Mouse (Mus musculus): ENCODE measurements at regions not wholly inside any gene's neighbourhood (a gene's known extent, or its start where the extent isn't known, plus 50 kb on each side); places are given as distances from the start of the nearest gene placed in this dataset.
"Not testable (repeated sequence)": the region's sequence is repeated elsewhere in the genome, so short reads cannot be mapped to it uniquely, and the experiment has no call there.

DNA sequence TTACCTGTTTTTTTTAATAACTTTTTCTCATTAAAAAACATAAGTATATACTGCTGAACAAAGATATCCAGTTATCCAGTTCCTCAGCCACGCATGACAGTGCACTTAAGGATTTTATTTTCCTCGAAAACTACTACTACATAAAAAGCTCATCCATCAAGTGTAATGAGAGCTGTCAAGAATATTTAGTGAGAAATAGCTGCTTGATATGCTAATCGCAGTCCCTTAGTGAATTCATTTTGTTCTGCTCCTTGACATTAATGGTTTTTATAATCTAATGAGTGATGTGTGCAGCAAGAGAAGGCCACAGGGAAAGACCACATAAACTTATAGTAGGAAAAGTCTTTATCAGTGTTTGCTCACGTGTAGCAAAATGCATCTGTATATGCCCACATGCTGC lies 754.0 kb upstream of the Slc39a10 start:
- no peak for DNase-seq (ENCODE audit: low spot score)

DNA sequence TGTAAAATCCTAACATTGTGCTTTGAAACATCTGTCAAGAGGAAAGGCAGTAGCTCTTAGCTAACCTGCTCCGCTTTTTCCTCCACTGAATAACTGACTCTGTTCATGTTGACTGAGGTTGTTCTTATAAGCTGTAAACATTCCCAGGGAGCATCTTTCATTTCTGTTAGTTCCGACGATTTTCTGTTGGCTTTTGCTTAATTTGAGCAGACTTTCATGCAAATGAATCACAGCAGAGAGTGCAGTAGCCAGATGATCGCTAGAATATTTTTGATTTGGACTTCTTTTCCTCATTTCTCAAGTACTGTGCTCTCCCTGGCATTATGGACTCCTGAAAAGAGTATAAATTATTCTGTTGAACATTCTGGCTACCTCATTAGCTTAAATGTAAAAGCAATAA lies 713.9 kb upstream of the Slc39a10 start:
- DNase-seq (ENCODE audit: low spot score) = peak; percentile 4

DNA sequence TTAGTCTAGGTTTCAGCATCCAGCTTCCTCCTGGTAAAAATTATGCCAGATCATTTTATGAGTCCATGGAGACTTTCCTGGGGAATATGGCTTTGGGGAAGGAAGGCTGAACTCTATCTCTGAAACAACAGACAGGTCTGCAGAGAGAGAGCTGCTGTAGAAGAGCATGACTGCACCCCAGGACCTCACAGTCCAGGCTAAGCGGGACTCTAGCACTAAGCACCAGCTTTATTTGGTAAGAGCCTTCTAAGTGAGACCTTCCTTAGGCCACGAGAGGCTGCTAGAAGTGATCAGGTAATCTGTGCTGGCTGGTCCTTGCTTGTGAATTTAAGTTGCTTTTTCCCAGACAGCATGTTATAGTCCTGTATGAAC lies 711.3 kb upstream of the Slc39a10 start:
- no peak for DNase-seq (ENCODE audit: low spot score)

DNA sequence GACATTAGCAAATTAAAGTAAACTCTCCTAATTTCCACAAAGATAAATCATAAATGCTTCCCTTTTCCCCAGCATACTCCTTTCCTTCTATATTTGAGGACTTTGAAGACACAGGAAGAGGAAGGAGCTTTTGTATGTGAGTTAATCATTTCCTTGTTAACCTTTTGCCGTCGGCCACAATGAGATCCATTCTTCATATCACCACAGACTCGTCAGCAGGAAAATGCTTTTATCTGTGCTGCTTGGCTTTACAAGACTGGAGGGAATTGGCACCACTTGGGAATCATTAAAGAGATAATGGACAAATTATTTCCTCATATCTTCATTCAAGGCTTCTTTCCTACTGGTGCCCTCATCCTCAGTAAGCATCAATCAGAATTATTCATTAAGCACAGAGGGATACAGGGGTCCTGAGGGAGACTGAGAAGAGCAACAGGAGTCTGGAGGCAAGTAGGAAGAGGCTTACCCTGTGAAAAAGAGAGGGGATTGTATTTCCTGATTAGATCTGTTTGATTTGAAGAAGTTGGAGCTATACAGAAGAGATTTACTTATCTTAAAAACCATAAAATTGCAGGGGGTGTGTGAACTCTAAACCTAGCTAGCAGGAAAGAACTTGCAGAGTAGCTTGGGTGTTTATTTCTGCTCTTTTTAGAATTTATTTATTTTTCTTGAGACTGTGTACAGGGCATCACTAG lies 710.8 kb upstream of the Slc39a10 start:
- no peak for DNase-seq (ENCODE audit: low spot score)

DNA sequence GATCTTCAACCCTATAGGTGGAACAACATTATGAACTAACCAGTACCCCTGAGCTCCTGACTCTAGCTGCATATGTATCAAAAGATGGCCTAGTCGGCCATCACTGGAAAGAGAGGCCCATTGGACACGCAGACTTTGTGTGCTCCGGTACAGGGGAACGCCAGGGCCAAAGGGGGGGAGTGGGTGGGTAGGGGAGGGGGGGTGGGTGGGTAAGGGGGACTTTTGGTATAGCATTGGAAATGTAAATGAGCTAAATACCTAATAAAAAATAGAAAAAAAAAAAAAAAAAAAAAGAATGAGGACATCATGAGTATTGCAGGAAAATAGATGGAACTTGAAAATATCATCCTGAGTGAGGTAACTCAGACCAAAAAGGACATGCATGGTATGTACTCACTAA lies 701.0 kb upstream of the Slc39a10 start:
- DNase-seq (ENCODE audit: low spot score) = not testable (repeated sequence)

DNA sequence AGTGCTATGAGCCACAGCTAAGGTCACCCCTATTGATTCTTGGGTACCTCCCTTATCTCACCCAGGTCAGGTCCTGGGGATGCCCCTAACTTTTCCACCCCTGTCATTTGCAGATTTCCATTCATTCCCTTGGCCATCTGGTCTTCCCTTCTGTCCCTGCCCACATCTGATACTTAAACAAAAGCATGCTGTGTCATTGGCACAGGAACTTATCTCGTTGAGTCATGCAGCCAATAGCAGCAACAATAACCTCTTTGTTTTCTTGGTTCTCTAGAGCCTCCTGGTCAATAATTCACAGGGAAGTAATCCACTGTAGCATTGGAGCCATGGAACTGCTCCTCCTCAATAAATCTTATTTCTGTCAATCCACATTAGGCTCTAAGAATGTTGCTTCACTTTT lies 653.0 kb upstream of the Slc39a10 start:
- DNase-seq (ENCODE audit: low spot score) = no peak

DNA sequence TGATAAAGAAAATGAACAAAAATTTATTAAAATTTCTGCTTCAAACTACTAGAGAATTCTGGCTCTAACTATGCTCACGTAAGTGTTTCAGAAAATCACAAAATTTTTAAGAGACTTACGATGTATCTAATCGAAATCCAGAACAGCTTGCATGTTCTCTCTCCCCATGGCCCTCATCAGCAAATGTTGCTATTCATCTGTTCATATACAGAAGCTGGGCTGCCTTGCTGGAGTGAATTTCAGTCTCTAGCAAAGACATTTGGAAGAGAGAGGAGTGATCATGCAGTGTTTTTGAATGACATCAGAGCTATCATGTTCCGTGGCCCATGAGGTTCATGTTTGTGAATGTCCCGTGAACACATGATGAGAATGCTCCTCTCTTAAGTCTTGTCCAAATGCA lies 618.8 kb upstream of the Slc39a10 start:
- peak; percentile 12 for DNase-seq (ENCODE audit: low spot score)

DNA sequence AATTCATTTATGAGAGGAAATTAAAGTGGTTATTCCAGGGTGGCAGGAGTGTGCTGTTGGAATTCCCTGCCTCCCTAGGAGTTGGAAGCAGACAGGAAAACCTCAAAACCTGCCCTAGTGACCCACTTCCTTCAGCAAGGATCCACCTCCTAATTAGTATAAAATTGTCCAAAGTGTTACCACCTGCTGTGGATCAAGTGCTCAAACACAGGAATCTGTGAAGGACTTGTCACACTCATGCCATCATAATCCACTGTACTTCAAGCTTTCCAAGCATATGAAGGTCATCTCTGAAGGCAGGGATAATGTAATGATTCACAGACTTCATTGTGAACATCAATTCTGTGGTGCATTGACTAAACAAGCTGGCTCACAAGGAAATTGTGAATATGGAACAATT lies 615.1 kb upstream of the Slc39a10 start:
- DNase-seq (ENCODE audit: low spot score) = no peak

DNA sequence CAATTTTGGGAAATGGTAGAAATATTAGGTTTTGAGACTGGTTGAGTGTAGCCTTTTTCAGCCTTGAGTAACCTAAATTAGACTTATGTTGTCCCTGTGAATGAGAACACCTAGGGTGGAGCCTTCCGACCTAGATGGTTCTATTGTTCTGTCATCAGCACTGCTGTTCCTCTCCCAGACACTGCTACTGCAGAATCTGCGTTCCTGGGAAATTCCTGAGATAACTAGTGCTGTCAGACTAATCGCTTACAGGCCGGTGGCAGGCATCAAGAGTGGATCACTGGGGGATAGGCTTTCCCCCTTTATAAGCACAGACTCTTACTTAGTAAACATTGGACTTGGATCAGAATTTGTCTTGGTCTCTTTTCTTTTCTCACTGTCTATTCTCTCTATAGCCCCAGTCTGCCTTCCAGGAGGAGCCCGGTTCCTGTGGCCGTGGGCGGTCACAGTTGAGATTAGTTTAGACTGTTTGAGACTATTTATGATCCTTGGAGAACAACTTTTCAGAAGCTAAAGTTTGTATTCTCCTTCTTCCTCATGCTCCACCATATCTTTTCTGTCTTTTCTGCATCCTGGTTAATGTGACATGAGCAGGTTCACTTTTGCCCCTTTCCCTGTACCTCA lies 596.0 kb upstream of the Slc39a10 start:
- DNase-seq (ENCODE audit: low spot score) = no peak

DNA sequence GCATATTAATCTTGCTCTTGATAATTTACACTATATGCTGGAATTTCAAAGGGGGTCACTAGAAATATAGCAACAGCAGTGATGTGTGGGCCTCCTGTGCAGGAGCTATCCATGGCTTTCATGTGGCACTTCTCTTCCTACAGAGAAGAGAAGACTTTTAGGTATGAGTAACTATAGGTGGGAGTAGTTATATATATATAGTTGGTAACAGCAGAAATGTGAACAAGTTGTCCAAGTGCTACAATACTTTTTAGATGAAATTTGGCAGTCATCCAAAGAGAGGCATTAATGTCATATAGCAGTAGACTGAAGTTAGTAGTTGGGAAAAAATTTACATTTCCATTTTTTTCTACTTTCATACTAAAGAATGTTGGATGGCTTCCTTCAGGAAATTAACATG lies 593.4 kb upstream of the Slc39a10 start:
- no peak for DNase-seq (ENCODE audit: low spot score)

DNA sequence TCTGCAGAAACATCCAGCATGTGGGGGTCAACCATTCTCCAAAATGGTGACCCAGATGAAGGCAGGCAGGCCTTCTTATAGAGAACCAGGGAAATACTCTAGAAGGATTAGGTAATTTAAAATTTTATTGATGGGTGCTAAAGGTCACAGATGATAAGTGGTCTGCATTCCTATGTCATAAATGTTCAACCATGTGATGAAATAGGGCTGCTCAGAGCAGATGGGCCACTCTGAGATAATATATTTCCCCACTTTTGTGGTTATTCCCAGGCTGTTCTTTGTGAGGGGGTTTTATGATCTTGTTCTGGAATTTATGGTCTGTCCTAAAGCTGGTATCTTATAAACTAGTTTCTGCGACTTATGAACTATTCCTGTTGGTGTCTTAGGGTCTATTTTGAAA lies 586.4 kb upstream of the Slc39a10 start:
- DNase-seq (ENCODE audit: low spot score) = no peak

DNA sequence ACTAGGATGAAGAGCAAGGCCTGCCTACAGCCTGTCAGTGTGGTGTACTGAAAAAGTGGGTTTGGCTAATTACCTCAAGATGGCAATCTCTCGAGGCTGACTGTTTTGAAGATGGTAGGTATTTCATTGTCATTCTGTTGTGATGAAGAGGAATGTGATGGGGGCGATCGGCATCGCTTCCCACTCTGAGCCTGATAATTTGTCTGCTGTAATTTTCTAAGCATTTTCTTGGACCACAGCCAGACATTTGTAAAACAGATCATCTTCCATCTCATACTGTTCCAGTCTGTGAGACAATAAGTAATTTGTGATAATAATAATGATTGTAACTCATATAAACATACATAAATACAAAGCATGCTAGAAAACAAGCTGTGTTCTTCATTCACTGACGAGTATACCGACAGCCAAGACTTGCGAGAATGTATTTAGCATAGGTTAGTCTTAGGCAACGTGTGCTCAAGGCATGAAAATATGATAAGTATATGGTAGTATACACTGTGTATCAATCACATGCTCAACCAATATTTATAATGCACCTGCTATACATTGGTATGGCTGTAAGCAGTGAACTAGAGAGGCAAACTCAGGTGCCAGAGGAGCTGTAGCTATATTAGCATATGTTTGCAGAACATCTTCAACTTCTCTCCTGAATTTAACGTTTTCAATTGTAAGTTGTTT lies 574.1 kb upstream of the Slc39a10 start:
- no peak for DNase-seq (ENCODE audit: low spot score)

DNA sequence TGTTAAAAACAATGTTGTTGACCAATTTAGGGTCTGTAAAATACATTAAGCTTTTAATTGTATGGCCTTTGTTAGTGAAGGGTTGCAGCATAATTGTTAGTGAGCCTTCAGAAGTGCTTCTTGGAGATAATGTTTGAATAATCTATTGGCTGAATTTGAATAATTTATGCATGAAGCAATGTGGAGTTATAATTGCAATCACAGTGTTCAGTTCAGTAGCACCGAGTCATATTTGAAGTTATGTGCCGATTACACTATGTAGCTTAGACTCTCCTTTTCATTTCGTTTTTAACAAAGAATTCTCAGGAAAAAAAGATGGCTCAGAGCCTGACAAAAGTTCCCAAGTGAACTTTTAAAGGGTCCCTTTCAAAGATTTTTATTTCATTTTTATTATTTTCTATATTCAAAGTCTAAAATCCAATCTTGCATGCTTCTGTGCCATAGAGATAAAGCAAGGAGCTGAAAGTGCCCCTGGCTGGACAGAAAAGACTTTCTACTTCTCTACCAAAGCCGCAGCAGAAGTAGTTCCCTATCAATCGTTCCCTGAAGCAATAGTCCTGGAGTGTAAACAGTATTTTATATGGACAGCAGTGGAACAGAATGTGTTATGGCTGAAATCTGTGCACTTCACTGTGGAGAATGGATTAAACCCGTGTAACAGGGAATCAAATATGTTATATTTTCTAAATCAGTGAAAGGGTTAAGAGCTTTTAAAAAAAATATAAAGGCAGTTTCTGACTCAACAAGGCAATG lies 556.3 kb upstream of the Slc39a10 start:
- no peak for DNase-seq (ENCODE audit: low spot score)

DNA sequence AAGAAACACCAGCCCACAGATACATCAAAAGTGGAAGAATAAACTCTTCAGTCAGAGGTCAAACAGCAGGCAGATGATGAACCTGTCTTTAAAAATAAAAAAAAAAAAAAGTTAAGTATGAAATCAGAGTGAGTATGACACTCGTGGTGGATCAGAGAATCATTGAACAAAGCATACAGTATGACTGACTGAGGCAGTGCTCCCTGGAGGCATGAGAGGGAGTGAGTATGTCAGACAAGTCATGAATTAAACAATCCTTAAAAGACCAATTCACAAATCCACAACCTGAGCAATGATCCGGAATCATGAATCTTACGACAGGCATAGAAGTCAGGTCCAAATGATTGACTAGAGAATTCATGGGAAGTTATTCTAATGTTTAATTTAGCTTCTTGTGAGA lies 555.4 kb upstream of the Slc39a10 start:
- no peak for DNase-seq (ENCODE audit: low spot score)

DNA sequence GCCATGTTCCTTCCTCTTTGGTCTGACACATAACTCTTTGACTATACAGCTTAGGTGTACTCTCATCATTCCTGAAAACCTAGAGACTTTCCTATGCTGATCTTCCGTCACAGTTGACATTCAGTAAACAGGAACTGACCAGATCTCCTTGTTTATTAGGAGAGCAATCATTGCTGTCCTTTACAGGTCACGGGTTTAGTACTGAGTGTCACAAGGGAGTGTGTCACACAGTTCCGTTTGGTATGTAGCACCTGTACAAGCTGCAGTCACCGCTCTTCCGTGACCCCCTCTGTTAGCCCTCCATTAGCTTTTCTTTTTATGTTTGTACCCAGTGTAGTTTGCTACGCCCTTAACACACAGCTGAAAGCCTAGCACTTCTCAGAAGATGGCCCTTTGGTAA lies 553.4 kb upstream of the Slc39a10 start:
- no peak for DNase-seq (ENCODE audit: low spot score)

DNA sequence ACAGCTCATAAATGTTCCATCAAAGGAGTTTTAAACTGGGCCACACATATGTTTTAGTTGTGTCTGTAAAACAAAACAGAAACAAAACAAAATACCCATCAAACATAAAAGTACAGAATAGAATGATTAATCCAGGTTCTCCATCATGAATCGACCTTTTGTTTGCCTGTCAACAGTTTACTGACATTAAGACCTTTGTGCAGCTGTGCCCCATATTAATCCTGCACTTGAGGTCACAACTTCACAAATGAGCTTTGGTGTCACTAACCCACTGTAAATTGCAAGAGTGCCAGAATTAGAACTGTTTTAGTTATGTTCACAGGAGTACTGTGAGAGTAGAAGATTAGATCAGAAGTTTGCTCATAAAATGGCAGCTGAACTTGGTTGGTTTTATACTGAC lies 540.2 kb upstream of the Slc39a10 start:
- DNase-seq (ENCODE audit: low spot score) = no peak

DNA sequence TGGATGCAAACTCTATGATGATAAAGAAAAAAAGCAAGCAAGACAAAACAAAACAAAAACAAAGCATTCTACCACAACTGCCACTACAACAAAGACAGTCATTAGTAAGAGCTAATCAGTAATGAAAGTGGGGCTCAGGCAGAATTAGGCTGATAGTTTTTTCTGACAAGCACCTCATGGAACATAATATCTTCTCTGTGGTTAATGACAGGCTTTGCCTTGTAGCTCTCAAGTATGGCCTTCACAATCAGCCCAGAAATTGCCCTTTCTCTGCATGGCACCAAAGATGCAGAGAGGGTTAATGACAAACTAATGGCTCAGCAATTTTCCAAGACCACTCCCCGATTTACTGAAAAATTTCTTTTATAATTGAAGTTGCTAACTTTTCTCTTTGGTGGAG lies 512.5 kb upstream of the Slc39a10 start:
- DNase-seq (ENCODE audit: low spot score) = no peak

DNA sequence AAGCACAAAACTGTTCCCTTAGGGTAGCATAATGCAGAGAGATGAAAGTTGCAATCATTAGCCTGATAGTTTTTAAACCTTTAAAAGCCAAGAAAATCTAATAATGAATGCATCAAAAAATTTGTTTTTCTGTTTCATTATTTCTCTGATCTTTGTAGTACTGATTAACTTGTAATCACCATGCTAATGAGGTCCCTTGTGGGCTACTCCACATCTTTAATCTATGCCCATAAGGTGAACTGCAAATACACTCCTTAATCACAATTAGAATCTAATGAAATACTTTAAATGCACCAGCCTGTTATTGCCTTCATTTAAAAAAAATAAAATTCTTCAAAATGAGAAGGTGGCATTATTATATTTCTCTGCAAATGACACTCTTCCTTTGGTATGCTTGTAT lies 493.9 kb upstream of the Slc39a10 start:
- no peak for DNase-seq (ENCODE audit: low spot score)

DNA sequence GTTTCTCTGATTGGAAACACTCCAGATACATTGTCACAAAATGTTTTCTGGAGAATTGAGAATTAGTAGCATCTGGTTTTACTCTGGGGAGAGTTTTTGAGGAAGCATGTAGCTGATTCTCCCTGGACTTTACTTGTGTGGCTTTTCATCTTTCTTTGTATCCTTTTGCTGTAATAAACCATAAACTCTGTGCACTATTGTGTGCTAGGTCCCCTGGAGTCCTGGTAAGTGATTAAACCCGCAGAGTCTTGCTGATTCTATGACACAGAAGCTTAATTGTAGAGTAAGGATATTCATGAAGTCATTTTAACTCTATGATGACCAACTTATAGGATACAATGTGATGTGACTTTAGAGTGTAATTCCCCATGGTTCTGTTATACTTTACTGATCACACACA lies 486.1 kb upstream of the Slc39a10 start:
- no peak for DNase-seq (ENCODE audit: low spot score)

DNA sequence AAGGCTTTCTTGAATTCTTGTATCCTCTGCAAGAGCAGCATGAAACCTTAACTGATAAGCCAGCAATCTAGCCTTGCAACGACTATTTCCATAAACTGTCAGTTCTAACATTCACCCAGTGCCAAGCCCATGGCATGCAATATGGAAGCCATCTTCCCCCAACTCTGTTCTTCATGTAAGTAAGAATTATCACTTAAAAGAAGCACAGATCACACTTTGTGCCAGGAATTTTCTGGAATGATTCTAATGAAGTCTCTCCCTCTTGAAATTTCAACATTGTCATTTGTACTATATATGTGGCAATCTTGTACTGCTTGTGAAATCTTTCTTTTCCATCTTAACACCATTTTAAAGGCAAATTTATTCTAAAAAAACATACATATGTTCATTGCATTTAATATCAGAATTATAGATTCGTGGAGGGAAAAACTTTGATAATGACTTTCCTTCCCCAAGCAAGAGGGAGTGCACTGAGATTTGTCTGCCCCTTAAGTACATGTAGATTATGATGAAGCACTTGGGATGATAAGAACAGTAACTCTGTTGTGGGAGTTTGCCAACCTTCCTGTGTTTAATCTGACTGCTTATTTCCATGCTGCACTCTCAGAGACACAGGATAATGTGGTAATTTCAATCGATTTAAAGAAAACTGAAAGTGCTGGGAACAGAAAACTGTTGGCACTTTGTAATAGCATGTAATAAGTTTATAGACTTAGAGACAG lies 447.2 kb upstream of the Slc39a10 start:
- no peak for DNase-seq (ENCODE audit: low spot score)

DNA sequence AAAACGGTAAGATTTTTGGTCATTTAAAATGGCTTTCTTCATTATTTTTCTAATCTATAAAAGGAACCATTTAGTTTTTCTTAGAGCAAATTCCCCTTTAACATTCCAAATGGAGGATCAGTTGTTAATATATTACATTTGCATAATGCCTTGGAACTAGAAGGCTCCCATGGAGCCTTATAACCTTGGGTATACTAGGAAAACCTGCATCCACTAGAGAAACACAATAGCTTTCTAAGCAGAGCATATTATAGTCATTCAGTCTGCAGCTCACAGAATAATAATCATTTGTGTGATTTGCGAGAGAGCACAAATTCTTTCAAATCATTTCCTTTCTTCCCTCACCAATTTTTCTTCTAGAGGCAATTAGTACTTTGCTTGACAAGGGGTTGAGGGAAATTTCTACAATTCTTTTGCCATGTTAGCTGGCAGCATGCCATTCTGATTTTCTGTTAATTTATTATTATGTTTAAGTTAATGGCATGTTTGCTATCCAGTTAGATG lies 418.0 kb upstream of the Slc39a10 start:
- DNase-seq (ENCODE audit: low spot score) = no peak

DNA sequence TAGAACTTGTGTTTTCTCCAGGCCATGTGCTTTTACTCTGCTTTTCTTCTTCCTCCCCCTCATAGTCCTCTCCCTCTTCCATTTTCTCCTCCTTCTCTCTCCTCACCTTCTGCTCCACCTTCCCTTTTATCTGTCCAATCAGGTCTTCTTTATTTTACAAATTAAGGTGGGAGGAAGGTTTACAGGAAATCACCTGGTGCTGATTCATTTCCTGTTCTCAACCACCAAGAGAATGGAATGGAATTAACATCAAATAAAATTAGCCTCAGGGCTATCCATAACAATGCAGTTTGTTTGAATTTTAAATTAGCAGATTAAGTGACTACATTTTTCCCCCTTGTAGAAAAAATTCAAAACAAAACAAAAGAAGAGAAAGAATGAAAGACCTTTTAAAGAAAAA lies 414.3 kb upstream of the Slc39a10 start:
- DNase-seq (ENCODE audit: low spot score) = no peak
